Mouse (Mus musculus): ENCODE data around the gene C1qtnf12. TPM values are rescaled to one million over a fixed set of nuclear protein-coding genes. Genes with fewer than 3 reads are reported as not detected.
A peak's percentile ranks its signal among the peaks of the same experiment; 100 is the strongest.

Gene C1qtnf12
- total RNA-seq, 4 experiments from 2014 or later, result 34.7 to 88.1 (median 58.1) TPM

DNA sequence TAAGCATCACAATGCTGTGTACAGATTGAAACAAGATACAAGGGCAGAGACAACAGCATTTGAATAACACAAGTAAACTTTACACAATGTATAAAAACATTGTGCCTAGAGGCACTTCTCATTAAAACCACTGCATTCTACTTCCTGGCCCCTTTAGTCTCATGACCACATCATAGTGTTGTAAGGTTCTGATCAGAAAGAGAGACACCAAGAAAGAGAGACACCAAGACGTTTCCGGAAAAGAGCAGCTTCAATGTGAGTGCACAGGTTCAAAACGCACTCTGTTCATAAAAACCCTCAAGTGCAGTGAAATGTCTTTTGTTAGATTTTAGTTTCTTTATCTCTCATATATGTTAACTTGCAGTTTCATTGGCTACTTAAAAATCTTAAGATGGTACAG lies 42.0 kb downstream of the C1qtnf12 start:
- no peak for DNase-seq

DNA sequence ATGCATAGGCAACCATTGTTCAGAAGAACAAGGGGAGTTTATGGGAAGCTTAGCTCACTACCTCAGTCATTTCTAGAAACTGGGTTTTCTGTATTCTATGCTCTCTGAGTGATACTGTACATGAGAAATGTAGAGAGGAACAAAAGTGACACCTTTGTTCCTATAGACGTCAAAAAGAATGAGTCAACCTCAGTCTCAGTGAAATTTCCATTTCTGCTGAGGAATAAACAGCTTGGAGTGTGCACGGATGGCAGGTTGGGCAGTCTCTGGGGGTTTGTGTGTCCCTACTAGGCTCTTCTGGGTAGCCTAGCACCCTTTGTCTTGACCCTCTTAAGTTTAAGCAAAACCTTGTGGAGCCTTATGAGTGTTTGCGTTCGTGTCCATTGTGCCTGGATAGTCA lies 46.3 kb downstream of the C1qtnf12 start:
- no peak for DNase-seq

DNA sequence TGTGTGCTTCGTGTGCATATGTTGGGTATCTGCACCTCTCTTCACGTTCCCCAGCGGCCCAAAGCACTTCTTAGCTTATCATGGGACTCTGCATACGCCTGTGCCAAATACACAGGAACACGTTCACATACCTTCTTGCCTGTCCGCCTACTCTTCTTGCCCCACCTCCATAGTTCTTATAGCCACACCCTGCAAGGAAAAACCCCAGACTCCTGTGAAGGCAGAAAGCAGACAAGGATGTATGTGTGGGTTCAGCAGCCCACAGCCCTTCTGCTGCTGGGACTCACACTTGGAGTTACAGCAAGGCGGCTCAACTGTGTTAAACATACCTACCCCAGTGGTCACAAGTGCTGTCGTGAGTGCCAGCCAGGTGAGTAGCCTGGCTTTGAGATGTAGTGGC lies 51.5 kb downstream of the C1qtnf12 start, which contains the start of gene Tnfrsf4:
Tnfrsf4 (plus strand) TSS at position 207 of the 400 bp plus-strand sequence.
- no peak for DNase-seq

DNA sequence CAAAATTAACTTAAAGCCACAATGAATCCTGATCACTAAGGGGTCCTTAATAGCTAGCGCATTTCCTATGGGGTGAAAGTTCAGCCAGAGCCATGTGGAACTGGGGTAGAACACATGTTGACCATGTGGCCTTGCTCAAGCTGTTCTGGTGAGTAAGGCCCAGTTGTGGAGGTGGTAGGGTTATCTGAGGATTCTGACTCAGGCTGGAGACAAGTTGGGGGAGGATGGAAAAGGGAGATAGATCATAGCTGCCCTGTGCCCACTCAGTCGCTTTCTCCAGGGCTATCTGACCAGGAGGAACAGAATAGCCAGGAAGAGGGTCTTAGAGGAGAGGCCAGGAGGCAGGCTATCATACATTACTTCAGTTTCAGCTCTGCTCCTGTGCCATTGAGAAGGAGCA lies 52.3 kb downstream of the C1qtnf12 start:
- DNase-seq, result peak; percentile 45

Other genes starting within 250 kb of the C1qtnf12 start
- 1 to 10 TPM in 3 of 4 experiments, under 1 TPM in 1; 0.90 to 1.2 (median 1.1) TPM for gene Tmem240, start 227.5 kb upstream of the C1qtnf12 start, total RNA-seq (2022)
- gene Atad3a, start 201.2 kb upstream of the C1qtnf12 start, total RNA-seq (2022), result 10 to 100 TPM; 69.5 to 90.1 (median 77.6) TPM
- gene Vwa1, start 187.6 kb upstream of the C1qtnf12 start, total RNA-seq (2022), result 1 to 10 TPM; 3.2 to 6.9 (median 4.7) TPM
- 1 to 10 TPM in 1 of 4 experiments, under 1 TPM in 3; 0.17 to 1.0 (median 0.62) TPM for gene Tmem88b, start 176.4 kb upstream of the C1qtnf12 start, total RNA-seq (2022)
- not detected for gene Ankrd65, start 171.9 kb upstream of the C1qtnf12 start, total RNA-seq (2022)
- 100 to 1,000 TPM; 102 to 144 (median 126) TPM for gene Mrpl20, start 159.4 kb upstream of the C1qtnf12 start, total RNA-seq (2022)
- 100 to 1,000 TPM in 3 of 4 experiments, 10 to 100 TPM in 1; 88.5 to 164 (median 122) TPM for gene Ccnl2, start 149.8 kb upstream of the C1qtnf12 start, total RNA-seq (2022)
- gene Aurkaip1, start 131.0 kb upstream of the C1qtnf12 start, total RNA-seq (2022), result 100 to 1,000 TPM; 134 to 175 (median 158) TPM
- 10 to 100 TPM; 45.1 to 93.9 (median 66.8) TPM for gene Mxra8, start 122.6 kb upstream of the C1qtnf12 start, total RNA-seq (2022)
- 100 to 1,000 TPM in 1 of 4 experiments, 10 to 100 TPM in 3; 69.6 to 110 (median 73.1) TPM for gene Dvl1, start 114.9 kb upstream of the C1qtnf12 start, total RNA-seq (2022)
- 1 to 10 TPM in 1 of 4 experiments, under 1 TPM in 3; 0.46 to 1.2 (median 0.62) TPM for gene Tas1r3, start 99.0 kb upstream of the C1qtnf12 start, total RNA-seq (2022)
- gene Cptp, start 92.9 kb upstream of the C1qtnf12 start, total RNA-seq (2022), result 10 to 100 TPM; 16.4 to 29.0 (median 17.9) TPM
- gene Ints11, start 92.8 kb upstream of the C1qtnf12 start, total RNA-seq (2022), result 10 to 100 TPM; 32.3 to 34.6 (median 33.3) TPM
- 10 to 100 TPM; 23.2 to 51.5 (median 41.4) TPM for gene Pusl1, start 70.5 kb upstream of the C1qtnf12 start, total RNA-seq (2022)
- gene Acap3, start 70.5 kb upstream of the C1qtnf12 start, total RNA-seq (2022), result 10 to 100 TPM; 18.2 to 49.2 (median 30.9) TPM
- 10 to 100 TPM; 64.3 to 87.8 (median 77.0) TPM for gene Ube2j2, start 18.5 kb upstream of the C1qtnf12 start, total RNA-seq (2022)
- 1 to 10 TPM; 7.8 to 9.5 (median 8.9) TPM for gene B3galt6, start 30.3 kb downstream of the C1qtnf12 start, total RNA-seq (2022)
- gene Sdf4, start 30.6 kb downstream of the C1qtnf12 start, total RNA-seq (2022), result 100 to 1,000 TPM; 290 to 326 (median 308) TPM
- gene Tnfrsf4, start 51.5 kb downstream of the C1qtnf12 start, total RNA-seq (2022), result 1 to 10 TPM; 1.0 to 3.0 (median 2.0) TPM
- 1 to 10 TPM in 1 of 4 experiments, under 1 TPM in 1, not detected in 2; 0.42 to 1.2 TPM for gene Tnfrsf18, start 63.8 kb downstream of the C1qtnf12 start, total RNA-seq (2022)
- 1 to 10 TPM in 1 of 4 experiments, under 1 TPM in 2, not detected in 1; 0.38 to 1.2 (median 0.86) TPM for gene Ttll10, start 97.1 kb downstream of the C1qtnf12 start, total RNA-seq (2022)
- gene 9430015G10Rik, start 147.7 kb downstream of the C1qtnf12 start, total RNA-seq (2022), result 10 to 100 TPM; 10.7 to 22.9 (median 14.1) TPM
- gene Rnf223, start 168.2 kb downstream of the C1qtnf12 start, total RNA-seq (2022), result under 1 TPM in 3 of 4 experiments, not detected in 1; 0.11 to 0.23 (median 0.22) TPM
- gene Agrn, start 235.2 kb downstream of the C1qtnf12 start, total RNA-seq (2022), result 10 to 100 TPM; 29.7 to 54.3 (median 41.1) TPM
- gene Isg15, start 238.5 kb downstream of the C1qtnf12 start, total RNA-seq (2022), result 1 to 10 TPM; 3.1 to 3.9 (median 3.6) TPM
- 1 to 10 TPM; 3.0 to 6.5 (median 4.8) TPM for gene AW011738, start 241.0 kb downstream of the C1qtnf12 start, total RNA-seq (2022)